Mouse (Mus musculus) midbrain, embryonic 12.5 days (tissue): ENCODE measurements around the gene Coro1b. TPM values are rescaled to one million over a fixed set of nuclear protein-coding genes. Genes with fewer than 3 reads are reported as not detected.
A peak's percentile ranks its signal among the peaks of the same experiment; 100 is the strongest.

Experiments used
- ATAC-seq: fragments of 200-750 bp; cut with Nextera tagmentation; 2 replicates; pipeline ENCODE4 v1.8.0; 2017; ENCODE audit warnings: low read depth, moderate TSS enrichment, moderate library complexity; ENCODE audit not compliant: low FRiP score
- H3K27ac ChIP-seq: fragments of 300-500 bp; sonication (generic); replicated peaks from 2 replicates; pipeline ENCODE4 v1.5.1; 2016; ENCODE audit warnings: mild to moderate bottlenecking
- H3K27me3 ChIP-seq: fragments of 300-500 bp; sonication (generic); 2 replicates; pipeline ENCODE4 v1.6.1; 2016; ENCODE audit warnings: mild to moderate bottlenecking
- H3K36me3 ChIP-seq: fragments of 300-500 bp; sonication (generic); 2 replicates; pipeline ENCODE4 v1.6.1; 2016
- H3K4me1 ChIP-seq: fragments of 300-500 bp; sonication (generic); 2 replicates; pipeline ENCODE4 v1.6.1; 2016
- H3K4me2 ChIP-seq: fragments of 300-500 bp; sonication (generic); replicated peaks from 2 replicates; pipeline ENCODE4 v1.6.1; 2016; ENCODE audit warnings: mild to moderate bottlenecking, moderate library complexity
- H3K4me3 ChIP-seq: fragments of 300-500 bp; sonication (generic); 2 replicates; pipeline ENCODE4 v1.5.1; 2016; ENCODE audit warnings: mild to moderate bottlenecking
- H3K9ac ChIP-seq: fragments of 300-500 bp; sonication (generic); replicated peaks from 2 replicates; pipeline ENCODE4 v1.6.1; 2016; ENCODE audit warnings: mild to moderate bottlenecking, moderate library complexity
- H3K9me3 ChIP-seq: fragments of 300-500 bp; sonication (generic); 2 replicates; pipeline ENCODE4 v1.6.1; 2016; ENCODE audit warnings: mild to moderate bottlenecking
- WGBS: fragments of 180-500 bp; shearing (Covaris S2); methylation state at CpG from one replicate; pipeline ENCODE4 v1.1.7; 2016; 5-methylcytosine and 5-hydroxymethylcytosine counted together
- polyA plus RNA-seq: library from polyadenylated mRNA; unstranded; fragments of >200 nt; fragmentation: Nextera tagmentation; extraction: Ambion mirVana; gene quantifications from 2 replicates; pipeline ENCODE4 v1.2.1, GENCODE M21; 2016

Gene Coro1b
- 121 and 133 TPM in 2 replicates for polyA plus RNA-seq

DNA sequence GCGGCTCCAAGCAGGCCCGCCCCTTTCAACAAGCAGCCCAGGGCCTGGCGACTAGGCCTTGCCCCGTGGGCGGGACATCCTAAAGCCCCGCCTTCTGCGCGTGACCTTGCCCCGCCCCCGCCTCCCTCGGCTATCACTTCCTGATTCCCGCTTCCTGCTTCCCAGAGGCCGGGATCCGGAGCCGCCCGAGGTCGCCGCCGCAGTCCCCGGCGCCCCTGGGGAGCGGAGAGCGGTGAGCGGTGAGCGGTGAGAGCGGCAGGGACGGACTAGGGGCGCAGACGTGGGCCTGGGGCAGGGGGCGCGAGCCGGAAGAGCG lies at the start of gene Coro1b:
Gene Coro1b, plus strand, starts transcription at position 129 of the 316 bp plus-strand sequence.
- WGBS: under 1% methylated on average over 33 of the region's 33 CpGs
- H3K9me3 ChIP-seq: no peaks in the 10 kb centered on the region

DNA sequence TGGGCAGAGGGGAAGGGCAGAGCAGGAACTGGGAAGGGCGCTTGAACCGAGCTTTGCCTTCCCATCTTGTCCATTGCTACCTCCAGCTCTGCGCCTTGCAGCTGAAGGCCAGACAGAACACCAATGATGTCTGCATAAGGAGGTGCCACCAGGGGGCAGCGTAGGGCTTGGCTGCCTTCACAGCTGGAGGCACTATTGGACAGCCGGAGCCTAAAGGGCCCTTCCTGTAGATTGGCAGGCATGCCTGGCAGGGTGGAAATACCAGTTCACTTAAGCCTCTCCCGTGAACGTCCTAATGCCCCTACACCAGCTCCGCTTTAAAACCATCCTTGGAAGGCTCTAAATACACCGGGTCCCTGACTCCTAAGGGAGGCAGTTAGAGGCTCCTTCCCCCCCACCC lies 49.4 kb upstream of the Coro1b start:
- 11% methylated on average over 9 of the region's 9 CpGs for WGBS
- Histone ChIP-seq H3K36me3 (no peaks in the 10 kb centered on the region), H3K9ac (no peak overlapping the region), H3K4me1 (peaks cover 55% of the 10 kb centered on the region), H3K9me3 (no peaks in the 10 kb centered on the region), H3K4me3 (no peak overlapping the region), H3K4me2 (peak overlapping the region; percentile 78; the same call in 1 of the 2 replicates), H3K27me3 (peaks cover 46% of the 10 kb centered on the region), H3K27ac (no peak overlapping the region)
- no peak for ATAC-seq

More for the DNA sequence above, at the start of gene Coro1b:
- Histone ChIP-seq H3K27me3 (no peaks in the 10 kb centered on the region), H3K36me3 (peaks cover 22% of the 10 kb centered on the region), H3K9ac (peak within 1 kb of the TSS; percentile 86), H3K4me3 (peak within 1 kb of the TSS; percentile 85), H3K4me2 (peak within 1 kb of the TSS; percentile 86), H3K27ac (peak within 1 kb of the TSS; percentile 47), H3K4me1 (peaks cover 22% of the 10 kb centered on the region)
- ATAC-seq: peak; percentile 96

DNA sequence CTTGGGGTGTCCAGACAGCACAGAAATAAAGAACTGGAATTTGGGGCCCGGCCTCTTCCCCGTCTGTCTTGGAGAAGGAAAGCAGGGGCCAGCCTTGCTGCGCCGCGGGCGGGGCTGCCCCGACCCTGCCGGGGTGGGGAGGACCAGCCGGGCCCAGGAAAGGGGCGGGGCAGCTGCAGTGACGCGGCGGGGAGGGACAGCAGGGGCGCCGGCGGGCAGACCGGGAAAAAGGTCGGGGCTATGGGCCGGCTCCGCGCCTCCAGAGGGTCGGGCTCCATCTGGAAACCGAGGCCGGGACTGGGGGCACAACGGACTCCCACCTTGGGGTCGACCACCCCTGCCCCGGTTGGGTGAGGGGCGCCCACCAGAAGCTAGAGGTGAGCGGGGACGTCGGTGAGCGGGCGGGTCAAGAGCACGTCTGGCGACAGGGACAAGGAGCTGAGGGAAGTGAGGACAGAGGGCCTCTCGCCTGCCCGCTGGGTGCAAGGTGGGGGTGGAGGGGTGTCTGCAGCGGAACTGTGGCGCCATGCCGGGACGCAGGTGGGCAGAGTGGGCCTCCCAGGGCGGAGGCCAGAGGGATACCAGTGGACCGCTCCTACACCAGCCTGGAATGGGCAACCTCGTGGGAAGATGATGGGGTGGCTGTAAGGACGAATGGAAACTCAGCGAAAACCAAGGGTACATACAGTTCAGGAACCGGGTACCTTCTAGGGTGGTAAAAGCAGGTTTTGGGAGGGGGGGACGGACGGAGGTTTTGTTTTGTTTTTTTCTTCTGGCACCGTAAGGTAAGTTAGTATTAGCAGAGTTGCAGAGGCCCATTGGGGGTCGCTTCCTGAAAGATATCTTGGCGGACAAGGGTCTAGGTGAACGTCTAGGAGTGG lies 48.3 kb upstream of the Coro1b start, which contains the start of gene Pitpnm1:
Gene Pitpnm1, plus strand, starts transcription at position 162 of the 881 bp plus-strand sequence.
- Histone ChIP-seq H3K4me2 (peak within 1 kb of the TSS; percentile 78), H3K36me3 (0 out of 2 replicates have a peak, but pooled peaks cover 7% of the 10 kb centered on the region), H3K4me3 (peak within 1 kb of the TSS; percentile 55), H3K27ac (peak within 1 kb of the TSS; percentile 52; the same call in 1 of the 2 replicates), H3K27me3 (peaks cover 46% of the 10 kb centered on the region), H3K9me3 (no peaks in the 10 kb centered on the region), H3K9ac (peak within 1 kb of the TSS; percentile 65), H3K4me1 (peaks cover 55% of the 10 kb centered on the region)
- no peak for ATAC-seq
- WGBS: 2% methylated on average over 52 of the region's 53 CpGs

DNA sequence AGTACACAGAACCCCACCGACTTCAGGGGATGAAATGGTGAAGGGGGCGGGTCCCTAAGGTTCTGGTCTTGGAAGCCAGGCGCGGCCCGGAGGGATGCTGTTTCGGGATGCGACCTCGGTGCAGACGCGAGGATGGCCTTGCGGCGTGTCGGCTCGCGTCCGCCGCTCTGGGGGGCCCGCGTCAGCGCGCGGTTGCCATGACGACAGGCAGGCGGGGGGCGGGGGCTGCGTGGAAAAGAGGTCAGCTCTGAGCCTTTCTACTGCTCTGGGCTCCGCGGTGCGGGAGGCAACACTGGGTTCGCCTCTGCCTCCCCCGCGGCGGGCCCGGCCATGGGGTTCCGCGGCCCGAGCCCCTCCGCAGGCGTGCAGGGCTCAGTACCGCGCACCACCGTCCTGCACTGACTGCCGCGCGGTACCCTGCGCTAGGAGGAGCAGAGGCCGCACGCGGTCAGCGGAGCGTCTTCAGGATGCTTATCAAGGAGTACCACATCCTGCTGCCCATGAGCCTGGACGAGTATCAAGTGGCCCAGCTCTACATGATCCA lies 47.6 kb upstream of the Coro1b start:
- peak overlapping the region; percentile 78 for H3K4me2 ChIP-seq
- peaks cover 46% of the 10 kb centered on the region for H3K27me3 ChIP-seq
- H3K36me3 ChIP-seq: 0 out of 2 replicates have a peak, but pooled peaks cover 7% of the 10 kb centered on the region
- H3K4me3 ChIP-seq: peak overlapping the region; percentile 55
- peak overlapping the region; percentile 65 for H3K9ac ChIP-seq
- peak overlapping the region; percentile 52; the same call in 1 of the 2 replicates for H3K27ac ChIP-seq
- peak; percentile 17; the same call in 1 of the 2 replicates for ATAC-seq
- H3K4me1 ChIP-seq: peaks cover 55% of the 10 kb centered on the region
- WGBS: under 1% methylated on average over 52 of the region's 52 CpGs
- H3K9me3 ChIP-seq: no peaks in the 10 kb centered on the region

DNA sequence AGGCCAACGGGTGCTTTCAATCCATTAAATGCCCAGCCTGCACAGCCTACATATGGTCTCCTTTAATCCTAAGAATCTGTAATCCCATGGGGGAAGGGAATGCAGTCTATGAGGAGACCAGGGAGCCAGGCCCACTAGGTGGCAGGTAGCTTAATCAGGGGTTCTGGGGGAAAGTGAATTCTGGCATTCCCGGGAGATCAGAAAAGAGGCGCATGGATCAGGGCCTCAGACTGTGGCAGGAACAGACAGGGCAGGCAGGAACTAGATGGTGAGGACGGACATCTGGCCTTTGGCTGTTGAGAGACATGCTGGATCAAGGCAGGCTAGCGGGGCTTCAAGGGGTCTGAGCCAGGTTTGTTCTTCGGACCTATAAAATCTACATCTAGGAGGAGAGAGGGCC lies 47.0 kb upstream of the Coro1b start:
- Histone ChIP-seq H3K4me1 (peaks cover 48% of the 10 kb centered on the region), H3K27me3 (peaks cover 46% of the 10 kb centered on the region), H3K4me3 (peak overlapping the region; percentile 55), H3K27ac (no peak overlapping the region), H3K9ac (peak overlapping the region; percentile 65), H3K4me2 (peak overlapping the region; percentile 78), H3K36me3 (0 out of 2 replicates have a peak, but pooled peaks cover 7% of the 10 kb centered on the region), H3K9me3 (no peaks in the 10 kb centered on the region)
- 41% methylated on average over 6 of the region's 6 CpGs for WGBS
- ATAC-seq: no peak

DNA sequence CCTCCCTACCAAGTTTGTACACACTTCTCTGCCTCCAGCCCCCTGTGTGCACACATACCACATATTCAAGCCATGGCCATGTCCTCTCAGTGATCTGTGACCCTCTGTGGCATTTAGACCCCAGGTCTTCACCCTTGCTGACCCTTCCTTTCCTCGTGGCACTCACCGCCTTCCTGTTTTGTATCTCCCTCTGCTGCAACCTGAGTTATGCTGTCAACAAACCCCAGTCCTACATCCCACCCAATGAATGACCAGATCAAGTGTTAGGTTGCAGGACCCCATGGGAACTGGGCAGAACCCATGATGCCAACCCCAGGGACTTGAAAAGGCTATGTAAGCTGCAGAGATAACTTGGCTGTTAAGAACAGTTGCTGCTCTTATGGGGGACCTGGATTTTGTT lies 46.4 kb upstream of the Coro1b start:
- Histone ChIP-seq H3K4me2 (peak overlapping the region; percentile 78; the same call in 1 of the 2 replicates), H3K9me3 (no peaks in the 10 kb centered on the region), H3K27me3 (peaks cover 46% of the 10 kb centered on the region), H3K4me3 (no peak overlapping the region; the same call in 1 of the 2 replicates), H3K36me3 (0 out of 2 replicates have a peak, but pooled peaks cover 7% of the 10 kb centered on the region), H3K27ac (no peak overlapping the region), H3K4me1 (peaks cover 47% of the 10 kb centered on the region), H3K9ac (no peak overlapping the region)
- ATAC-seq: no peak
- 88% methylated on average over 2 of the region's 2 CpGs for WGBS

DNA sequence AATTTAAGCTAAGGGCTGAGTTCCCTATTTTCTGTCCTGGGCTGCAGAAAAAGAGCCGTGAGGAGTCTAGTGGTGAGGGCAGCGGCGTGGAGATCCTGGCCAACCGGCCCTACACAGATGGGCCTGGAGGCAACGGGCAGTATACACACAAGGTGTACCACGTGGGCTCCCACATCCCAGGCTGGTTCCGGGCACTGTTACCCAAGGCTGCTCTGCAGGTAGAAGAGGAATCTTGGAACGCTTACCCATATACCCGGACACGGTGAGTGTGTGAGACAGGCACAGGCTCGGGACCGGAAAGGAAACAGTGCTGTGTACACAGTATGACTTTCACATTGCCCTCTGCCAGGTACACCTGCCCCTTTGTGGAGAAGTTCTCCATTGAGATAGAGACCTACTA lies 45.8 kb upstream of the Coro1b start:
- no peak for ATAC-seq
- H3K9ac ChIP-seq: no peak overlapping the region
- peaks cover 43% of the 10 kb centered on the region for H3K4me1 ChIP-seq
- H3K36me3 ChIP-seq: 0 out of 2 replicates have a peak, but pooled peaks cover 7% of the 10 kb centered on the region
- H3K4me2 ChIP-seq: no peak overlapping the region
- H3K27ac ChIP-seq: no peak overlapping the region
- 94% methylated on average over 12 of the region's 12 CpGs for WGBS
- H3K9me3 ChIP-seq: no peaks in the 10 kb centered on the region
- H3K27me3 ChIP-seq: peaks cover 46% of the 10 kb centered on the region
- no peak overlapping the region for H3K4me3 ChIP-seq

DNA sequence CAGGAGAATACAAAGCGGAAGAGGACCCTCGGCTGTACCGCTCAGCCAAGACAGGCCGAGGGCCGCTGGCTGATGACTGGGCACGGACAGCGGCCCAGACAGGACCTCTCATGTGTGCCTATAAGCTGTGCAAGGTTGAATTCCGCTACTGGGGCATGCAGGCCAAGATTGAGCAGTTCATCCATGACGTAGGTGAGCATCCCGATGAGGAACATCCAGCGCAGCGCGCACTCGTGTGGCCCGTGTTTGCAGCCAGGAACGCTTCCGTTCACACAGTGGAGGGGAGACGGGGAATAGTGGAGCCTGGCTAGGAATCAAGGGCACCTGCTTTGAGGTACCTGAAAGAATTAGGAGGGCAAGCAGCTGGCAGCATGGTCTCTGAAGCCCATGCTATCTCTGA lies 45.1 kb upstream of the Coro1b start:
- H3K27ac ChIP-seq: no peak overlapping the region
- H3K9ac ChIP-seq: no peak overlapping the region
- no peak overlapping the region for H3K4me2 ChIP-seq
- peaks cover 46% of the 10 kb centered on the region for H3K27me3 ChIP-seq
- no peaks in the 10 kb centered on the region for H3K9me3 ChIP-seq
- ATAC-seq: no peak
- H3K4me3 ChIP-seq: no peak overlapping the region
- H3K4me1 ChIP-seq: peaks cover 37% of the 10 kb centered on the region
- peaks cover 10% of the 10 kb centered on the region; the same call in 1 of the 2 replicates for H3K36me3 ChIP-seq
- WGBS: 94% methylated on average over 18 of the region's 18 CpGs

DNA sequence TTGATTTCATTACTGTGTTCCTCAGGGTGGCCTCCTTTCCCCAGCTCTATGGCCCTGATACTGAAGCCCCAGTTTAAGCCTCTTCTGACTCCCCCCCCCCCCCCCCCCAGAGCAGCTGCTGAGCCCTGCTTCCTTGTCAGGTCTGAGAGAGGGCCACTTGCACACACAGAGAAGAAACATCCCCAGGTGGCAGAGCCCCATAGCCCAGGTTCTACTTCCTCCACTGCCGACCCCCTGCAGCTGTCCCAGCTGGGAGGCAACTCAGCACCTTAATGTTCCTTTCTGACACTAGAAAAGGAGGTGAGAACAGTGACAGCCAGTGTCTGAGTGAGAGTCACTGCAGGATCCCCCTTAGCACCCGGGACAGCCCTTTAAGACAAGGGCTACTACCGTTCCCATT lies 44.6 kb upstream of the Coro1b start:
- Histone ChIP-seq H3K9me3 (no peaks in the 10 kb centered on the region), H3K27ac (no peak overlapping the region), H3K36me3 (peaks cover 13% of the 10 kb centered on the region; the same call in 1 of the 2 replicates), H3K4me1 (peaks cover 32% of the 10 kb centered on the region), H3K4me2 (no peak overlapping the region), H3K27me3 (peaks cover 46% of the 10 kb centered on the region), H3K9ac (no peak overlapping the region), H3K4me3 (no peak overlapping the region)
- ATAC-seq: no peak
- 81% methylated on average over 3 of the region's 3 CpGs for WGBS

DNA sequence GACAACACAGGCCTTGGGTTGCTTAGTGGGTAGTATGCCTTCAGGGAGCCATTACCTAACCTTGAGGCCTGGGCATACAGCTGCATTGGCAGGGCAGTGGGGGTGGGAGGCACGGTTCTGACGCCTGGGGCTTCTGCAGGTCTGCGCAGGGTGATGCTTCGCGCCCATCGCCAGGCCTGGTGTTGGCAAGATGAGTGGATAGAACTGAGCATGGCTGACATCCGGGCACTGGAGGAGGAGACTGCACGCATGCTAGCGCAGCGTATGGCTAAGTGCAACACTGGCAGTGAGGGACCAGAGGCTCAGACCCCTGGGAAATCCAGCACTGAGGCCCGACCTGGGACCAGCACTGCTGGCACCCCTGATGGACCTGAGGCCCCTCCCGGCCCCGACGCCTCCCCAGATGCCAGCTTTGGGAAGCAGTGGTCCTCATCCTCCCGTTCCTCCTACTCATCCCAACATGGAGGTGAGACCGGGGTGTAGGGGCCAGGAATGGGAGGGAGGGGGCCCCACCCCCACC lies 43.7 kb upstream of the Coro1b start:
- H3K9me3 ChIP-seq: no peaks in the 10 kb centered on the region
- no peak overlapping the region for H3K4me3 ChIP-seq
- no peak overlapping the region for H3K4me2 ChIP-seq
- H3K4me1 ChIP-seq: peaks cover 22% of the 10 kb centered on the region
- peaks cover 41% of the 10 kb centered on the region for H3K27me3 ChIP-seq
- peaks cover 13% of the 10 kb centered on the region; the same call in 1 of the 2 replicates for H3K36me3 ChIP-seq
- H3K27ac ChIP-seq: no peak overlapping the region
- 90% methylated on average over 16 of the region's 16 CpGs for WGBS
- ATAC-seq: no peak
- no peak overlapping the region for H3K9ac ChIP-seq

DNA sequence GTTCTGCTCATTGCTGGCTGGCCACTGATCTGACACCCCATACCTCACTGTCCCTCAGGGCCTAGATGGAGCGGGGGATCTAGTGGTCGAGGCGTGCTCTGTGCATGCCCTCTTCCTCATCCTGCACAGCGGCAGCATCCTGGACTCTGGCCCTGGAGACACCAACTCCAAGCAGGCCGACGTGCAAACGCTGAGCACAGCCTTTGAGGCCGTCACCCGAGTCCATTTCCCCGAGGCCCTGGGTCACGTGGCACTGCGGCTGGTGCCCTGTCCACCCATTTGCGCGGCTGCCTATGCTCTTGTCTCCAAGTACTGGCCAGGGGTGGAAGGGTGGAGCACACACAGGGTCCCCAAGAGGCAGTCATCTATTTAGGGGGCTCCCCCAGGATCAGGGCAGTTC lies 41.8 kb upstream of the Coro1b start:
- H3K4me2 ChIP-seq: no peak overlapping the region
- H3K4me3 ChIP-seq: no peak overlapping the region
- no peak overlapping the region for H3K27ac ChIP-seq
- 92% methylated on average over 14 of the region's 14 CpGs for WGBS
- ATAC-seq: no peak
- no peaks in the 10 kb centered on the region for H3K9me3 ChIP-seq
- peaks cover 3% of the 10 kb centered on the region; the same call in 1 of the 2 replicates for H3K4me1 ChIP-seq
- peaks cover 21% of the 10 kb centered on the region for H3K27me3 ChIP-seq
- H3K9ac ChIP-seq: no peak overlapping the region
- peaks cover 16% of the 10 kb centered on the region; the same call in 1 of the 2 replicates for H3K36me3 ChIP-seq

DNA sequence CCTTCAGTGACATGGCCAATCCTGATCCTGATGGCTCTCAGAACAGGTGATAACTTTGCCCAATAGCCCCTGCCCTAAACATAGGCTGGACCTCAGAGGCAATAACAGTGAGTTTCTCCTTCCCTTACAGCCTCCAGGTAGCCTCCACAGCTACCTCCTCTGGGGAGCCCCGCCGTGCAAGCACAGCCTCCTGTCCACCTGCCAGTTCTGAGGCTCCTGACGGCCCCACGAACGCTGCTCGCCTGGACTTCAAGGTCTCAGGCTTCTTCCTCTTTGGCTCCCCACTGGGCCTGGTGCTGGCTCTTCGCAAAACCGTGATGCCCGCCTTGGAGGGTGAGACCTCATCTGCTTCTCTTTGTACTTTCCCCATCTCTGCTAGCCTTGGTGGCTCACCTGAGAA lies 39.9 kb upstream of the Coro1b start:
- peaks cover 34% of the 10 kb centered on the region for H3K36me3 ChIP-seq
- H3K27me3 ChIP-seq: peaks cover 3% of the 10 kb centered on the region; the same call in 1 of the 2 replicates
- H3K27ac ChIP-seq: no peak overlapping the region
- H3K9ac ChIP-seq: no peak overlapping the region
- no peaks in the 10 kb centered on the region for H3K9me3 ChIP-seq
- no peak overlapping the region for H3K4me2 ChIP-seq
- WGBS: 85% methylated on average over 9 of the region's 9 CpGs
- H3K4me3 ChIP-seq: no peak overlapping the region
- ATAC-seq: no peak
- H3K4me1 ChIP-seq: no peaks in the 10 kb centered on the region
